9 mouse cellular contexts compared by ENCODE assay signal in genomic region chr13:24679027-24679680, GRCm38 (mm10).
DNase-seq lines count a peak whose midpoint lies in the region; ATAC-seq lines count a peak whose summit lies in the region.
"Had no signal": no experiment of that assay in that cellular context is flagged by ENCODE, and none has a peak within 500 bp of the region (broad histone marks: within the 10 kb centered on the region; RNA-seq: fewer than 3 reads in every experiment).

No protein-coding gene starts in this region.

- no peaks in the 10 kb centered on the region for H3K36me3 ChIP-seq in limb, embryonic 11.5 days (ENCODE audit: control insufficient read depth, insufficient read depth, low read length)
- H3K36me3 ChIP-seq in limb, embryonic 10.5 days, result no peaks in the 10 kb centered on the region
- H3K36me3 ChIP-seq in hindbrain, embryonic 10.5 days, result no peaks in the 10 kb centered on the region
- peaks cover 58% of the 10 kb centered on the region for H3K36me3 ChIP-seq in neural tube, embryonic 13.5 days

- no peak overlapping the region for H3K27ac ChIP-seq in limb, embryonic 11.5 days (replicated peaks; ENCODE audit: low read depth, low read length)
- no peak overlapping the region for H3K27ac ChIP-seq in limb, embryonic 10.5 days
- H3K27ac ChIP-seq in hindbrain, embryonic 10.5 days, result peak overlapping the region; percentile 54
- H3K27ac ChIP-seq in neural tube, embryonic 13.5 days (replicated peaks), result peak overlapping the region; percentile 42

- no peaks in the 10 kb centered on the region for H3K27me3 ChIP-seq in limb, embryonic 11.5 days (ENCODE audit: control insufficient read depth, insufficient read depth, low read length)
- no peaks in the 10 kb centered on the region for H3K27me3 ChIP-seq in limb, embryonic 10.5 days (ENCODE audit: low read depth, poor library complexity, severe bottlenecking)
- H3K27me3 ChIP-seq in hindbrain, embryonic 10.5 days (ENCODE audit: insufficient read depth, poor library complexity, severe bottlenecking), result no peaks in the 10 kb centered on the region
- H3K27me3 ChIP-seq in neural tube, embryonic 13.5 days, result no peaks in the 10 kb centered on the region

- no peak overlapping the region for H3K9ac ChIP-seq in limb, embryonic 11.5 days (ENCODE audit: low read length)
- 0 out of 2 replicates have a peak overlapping the region, but pooled peaks have one; percentile 8 for H3K9ac ChIP-seq in neural tube, embryonic 13.5 days

- H3K4me1 ChIP-seq in limb, embryonic 11.5 days (ENCODE audit: control insufficient read depth, insufficient read depth, low read length), result no peaks in the 10 kb centered on the region
- H3K4me1 ChIP-seq in limb, embryonic 10.5 days, result peaks cover 7% of the 10 kb centered on the region; the same call in 1 of the 2 replicates
- peaks cover 15% of the 10 kb centered on the region; the same call in 1 of the 2 replicates for H3K4me1 ChIP-seq in hindbrain, embryonic 10.5 days (replicated peaks)
- peaks cover 17% of the 10 kb centered on the region for H3K4me1 ChIP-seq in neural tube, embryonic 13.5 days (replicated peaks)

- no peaks in the 10 kb centered on the region for H3K9me3 ChIP-seq in limb, embryonic 11.5 days (ENCODE audit: control insufficient read depth, low read length)
- H3K9me3 ChIP-seq in limb, embryonic 10.5 days (replicated peaks), result no peaks in the 10 kb centered on the region
- H3K9me3 ChIP-seq in hindbrain, embryonic 10.5 days, result no peaks in the 10 kb centered on the region
- no peaks in the 10 kb centered on the region for H3K9me3 ChIP-seq in neural tube, embryonic 13.5 days

- ATAC-seq in limb, embryonic 11.5 days (ENCODE audit: insufficient number of reproducible peaks, low FRiP score, low TSS enrichment, low read depth), result no peak
- no peak for ATAC-seq in neural tube, embryonic 13.5 days (ENCODE audit: low read depth)
- ATAC-seq: inflammation-experienced regulatory T-cells, adult 6 months had no signal

- DNase-seq in limb, embryonic 11.5 days (ENCODE audit: low spot score), result peak; percentile 24
- DNase-seq in limb, embryonic 10.5 days (ENCODE audit: low spot score), result no peak
- peak; percentile 22 to 26 for DNase-seq in cerebellum, postnatal 36 days
- peak; percentile 19 for DNase-seq in hindbrain, embryonic 10.5 days (ENCODE audit: low spot score)
- DNase-seq in liver, result no peak
- no peak for DNase-seq in lung, postnatal 25 days (ENCODE audit: low spot score)
- DNase-seq: gastrocnemius, postnatal 25 days had no signal

- no peak overlapping the region for H3K4me3 ChIP-seq in limb, embryonic 11.5 days (ENCODE audit: low read depth, low read length)
- H3K4me3 ChIP-seq in limb, embryonic 10.5 days, result no peak overlapping the region
- H3K4me3 ChIP-seq in hindbrain, embryonic 10.5 days, result no peak overlapping the region
- H3K4me3 ChIP-seq in neural tube, embryonic 13.5 days, result no peak overlapping the region

- H3K4me2 ChIP-seq in limb, embryonic 11.5 days (ENCODE audit: low read depth, severe bottlenecking), result no peak overlapping the region
- H3K4me2 ChIP-seq in neural tube, embryonic 13.5 days, result no peak overlapping the region

- 50% methylated on average over 15 of the region's 15 CpGs for WGBS in limb, embryonic 11.5 days
- WGBS in limb, embryonic 10.5 days, result 50% methylated on average over 15 of the region's 15 CpGs
- 42% methylated on average over 15 of the region's 15 CpGs for WGBS in hindbrain, embryonic 10.5 days
- WGBS in neural tube, embryonic 13.5 days, result 42% methylated on average over 15 of the region's 15 CpGs

Comparison
In these comparisons a context has a peak if more than half of its experiments do, and no peak if none do; other contexts are left out.
1. DNase-seq: peak in limb, embryonic 11.5 days (single experiment), cerebellum, postnatal 36 days (2 of 2) and hindbrain, embryonic 10.5 days (single experiment); none in limb, embryonic 10.5 days (single experiment), liver (single experiment) and lung, postnatal 25 days (single experiment).
2. H3K27ac ChIP-seq: peak in hindbrain, embryonic 10.5 days (single experiment) and neural tube, embryonic 13.5 days (single experiment); none in limb, embryonic 11.5 days (single experiment) and limb, embryonic 10.5 days (single experiment).